Mouse (Mus musculus) liver, postnatal 0 days (tissue): ENCODE measurements at regions not wholly inside any gene's neighbourhood (a gene's known extent, or its start where the extent isn't known, plus 50 kb on each side); places are given as distances from the start of the nearest gene placed in this dataset.

Experiments
- CTCF ChIP-seq: sonication (generic); IDR thresholded peaks from 2 replicates; pipeline ENCODE4 v1.5.1; 2016; ENCODE audit warnings: antibody characterized with exemption, low read depth
- EP300 ChIP-seq: IDR thresholded peaks from 2 replicates; pipeline ENCODE4 v1.6.1; 2016; ENCODE audit warnings: antibody characterized with exemption, low read depth, mild to moderate bottlenecking

DNA sequence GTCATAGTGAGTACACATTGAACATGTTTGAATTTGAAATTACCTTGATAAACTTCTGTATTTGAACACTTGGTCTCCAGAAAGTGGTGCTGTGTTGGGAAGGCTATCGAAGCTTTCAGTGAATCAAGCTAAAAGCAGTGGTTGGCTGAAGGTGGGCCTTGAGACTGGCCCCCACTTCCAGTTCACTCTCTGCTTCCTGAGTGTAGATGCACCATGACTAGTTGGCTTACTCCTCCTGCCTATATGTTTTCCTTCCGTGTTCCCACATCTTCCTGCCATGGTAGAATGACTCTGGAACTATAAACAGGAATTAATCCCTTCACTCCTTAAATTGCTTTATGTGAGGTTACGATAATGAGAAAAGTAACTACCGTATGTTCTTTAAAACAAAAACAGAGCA is 522.4 kb upstream of the Frg1 start:
- no peak for TF ChIP-seq CTCF
- no peak for TF ChIP-seq EP300
